Mouse (Mus musculus): ENCODE measurements at regions not wholly inside any gene's neighbourhood (a gene's known extent, or its start where the extent isn't known, plus 50 kb on each side); places are given as distances from the start of the nearest gene placed in this dataset.

- 37% methylated on average over 9 of the region's 9 CpGs for WGBS
- ATAC-seq, result peak; percentile 92
- H3K27ac ChIP-seq (ENCODE audit: low read length), result peak overlapping the region; percentile 92
These were observed 81.9 kb upstream of the Frmd4b start for GRCm38 (mm10) chr6:97699054-97699751.

GRCm38 (mm10) chr6:97693281-97693680 lies 75.9 kb upstream of the Frmd4b start:
- H3K4me2 ChIP-seq (ENCODE audit: low read length), result no peak overlapping the region
- no peak overlapping the region for H3K9ac ChIP-seq (replicated peaks; ENCODE audit: low read depth, low read length)
- no peaks in the 10 kb centered on the region for H3K9me3 ChIP-seq (ENCODE audit: control insufficient read depth, low read length)
- no peaks in the 10 kb centered on the region for H3K27me3 ChIP-seq (replicated peaks; ENCODE audit: control insufficient read depth, insufficient read depth, low read length)
- H3K4me3 ChIP-seq (replicated peaks; ENCODE audit: low read length), result no peak overlapping the region
- no peaks in the 10 kb centered on the region for H3K4me1 ChIP-seq (replicated peaks; ENCODE audit: control insufficient read depth, insufficient read depth, low read length)
- WGBS, result 45% methylated on average over 8 of the region's 8 CpGs
- peak overlapping the region; percentile 61 for H3K27ac ChIP-seq (ENCODE audit: low read length)
- no peaks in the 10 kb centered on the region for H3K36me3 ChIP-seq (ENCODE audit: control insufficient read depth, insufficient read depth)
- ATAC-seq, result peak; percentile 95

More at GRCm38 (mm10) chr6:97699054-97699751, 81.9 kb upstream of the Frmd4b start:
- Histone ChIP-seq H3K4me3 (replicated peaks; ENCODE audit: low read length) (no peak overlapping the region), H3K4me2 (ENCODE audit: low read length) (no peak overlapping the region), H3K9ac (replicated peaks; ENCODE audit: low read depth, low read length) (no peak overlapping the region), H3K9me3 (ENCODE audit: control insufficient read depth, low read length) (no peaks in the 10 kb centered on the region), H3K4me1 (replicated peaks; ENCODE audit: control insufficient read depth, insufficient read depth, low read length) (peaks cover 18% of the 10 kb centered on the region), H3K27me3 (replicated peaks; ENCODE audit: control insufficient read depth, insufficient read depth, low read length) (no peaks in the 10 kb centered on the region), H3K36me3 (ENCODE audit: control insufficient read depth, insufficient read depth) (no peaks in the 10 kb centered on the region)

DNA sequence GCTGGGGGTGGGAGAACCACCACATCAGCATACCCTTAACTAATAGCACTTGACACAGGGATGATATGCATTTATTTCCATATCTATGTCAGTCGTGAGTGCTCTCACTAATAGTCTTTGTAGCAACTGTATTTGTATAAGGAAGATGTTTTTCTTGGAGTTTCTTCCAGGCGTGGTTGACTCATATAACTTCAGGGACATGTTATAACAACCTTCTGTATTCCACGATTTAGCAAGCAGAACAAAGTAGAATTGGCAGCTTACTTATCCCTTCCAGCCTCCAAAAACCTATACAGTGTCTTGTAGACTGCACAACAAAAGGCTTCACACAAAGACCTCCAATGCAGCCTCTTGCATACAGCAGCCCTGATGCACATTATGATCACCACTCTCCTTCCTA lies 73.8 kb upstream of the Frmd4b start:
- no peak for ATAC-seq
- no peak overlapping the region for H3K9ac ChIP-seq (replicated peaks; ENCODE audit: low read depth, low read length)
- WGBS, result 83% methylated on average over 3 of the region's 3 CpGs
- no peaks in the 10 kb centered on the region for H3K36me3 ChIP-seq (ENCODE audit: control insufficient read depth, insufficient read depth)
- H3K4me1 ChIP-seq (replicated peaks; ENCODE audit: control insufficient read depth, insufficient read depth, low read length), result no peaks in the 10 kb centered on the region
- no peaks in the 10 kb centered on the region for H3K27me3 ChIP-seq (replicated peaks; ENCODE audit: control insufficient read depth, insufficient read depth, low read length)
- H3K4me3 ChIP-seq (replicated peaks; ENCODE audit: low read length), result no peak overlapping the region
- no peak overlapping the region for H3K4me2 ChIP-seq (ENCODE audit: low read length)
- H3K9me3 ChIP-seq (ENCODE audit: control insufficient read depth, low read length), result no peaks in the 10 kb centered on the region
- H3K27ac ChIP-seq (ENCODE audit: low read length), result no peak overlapping the region

GRCm38 (mm10) chr6:97684335-97684734 lies 67.0 kb upstream of the Frmd4b start:
- no peak overlapping the region for H3K9ac ChIP-seq (replicated peaks; ENCODE audit: low read depth, low read length)
- H3K36me3 ChIP-seq (ENCODE audit: control insufficient read depth, insufficient read depth), result no peaks in the 10 kb centered on the region
- WGBS, result 58% methylated on average over 7 of the region's 7 CpGs
- no peaks in the 10 kb centered on the region for H3K9me3 ChIP-seq (ENCODE audit: control insufficient read depth, low read length)
- H3K4me1 ChIP-seq (replicated peaks; ENCODE audit: control insufficient read depth, insufficient read depth, low read length), result peaks cover 9% of the 10 kb centered on the region
- H3K4me2 ChIP-seq (ENCODE audit: low read length), result no peak overlapping the region
- H3K4me3 ChIP-seq (replicated peaks; ENCODE audit: low read length), result no peak overlapping the region
- peak; percentile 77 for ATAC-seq
- peak overlapping the region; percentile 76 for H3K27ac ChIP-seq (ENCODE audit: low read length)
- no peaks in the 10 kb centered on the region for H3K27me3 ChIP-seq (replicated peaks; ENCODE audit: control insufficient read depth, insufficient read depth, low read length)

- H3K27ac ChIP-seq (ENCODE audit: low read length), result no peak overlapping the region; the same call in 1 of the 2 replicates
- no peak overlapping the region for H3K9ac ChIP-seq (replicated peaks; ENCODE audit: low read depth, low read length)
- no peaks in the 10 kb centered on the region for H3K9me3 ChIP-seq (ENCODE audit: control insufficient read depth, low read length)
- peaks cover 9% of the 10 kb centered on the region for H3K4me1 ChIP-seq (replicated peaks; ENCODE audit: control insufficient read depth, insufficient read depth, low read length)
- H3K4me3 ChIP-seq (replicated peaks; ENCODE audit: low read length), result no peak overlapping the region
- 17% methylated on average over 1 of the region's 1 CpGs for WGBS
- peak; percentile 81 for ATAC-seq
- H3K36me3 ChIP-seq (ENCODE audit: control insufficient read depth, insufficient read depth), result no peaks in the 10 kb centered on the region
- no peaks in the 10 kb centered on the region for H3K27me3 ChIP-seq (replicated peaks; ENCODE audit: control insufficient read depth, insufficient read depth, low read length)
- no peak overlapping the region for H3K4me2 ChIP-seq (ENCODE audit: low read length)
These were observed 64.9 kb upstream of the Frmd4b start for GRCm38 (mm10) chr6:97682213-97682612.

GRCm38 (mm10) chr6:97675181-97675756 lies 57.9 kb upstream of the Frmd4b start:
- H3K27ac ChIP-seq (ENCODE audit: low read length), result no peak overlapping the region
- peaks cover 4% of the 10 kb centered on the region; the same call in 1 of the 2 replicates for H3K4me1 ChIP-seq (replicated peaks; ENCODE audit: control insufficient read depth, insufficient read depth, low read length)
- H3K36me3 ChIP-seq (ENCODE audit: control insufficient read depth, insufficient read depth), result no peaks in the 10 kb centered on the region
- no peak overlapping the region for H3K4me3 ChIP-seq (replicated peaks; ENCODE audit: low read length)
- no peak overlapping the region for H3K4me2 ChIP-seq (ENCODE audit: low read length)
- ATAC-seq, result no peak
- H3K9me3 ChIP-seq (ENCODE audit: control insufficient read depth, low read length), result no peaks in the 10 kb centered on the region; the same call in 1 of the 2 replicates
- no peak overlapping the region for H3K9ac ChIP-seq (replicated peaks; ENCODE audit: low read depth, low read length)
- H3K27me3 ChIP-seq (replicated peaks; ENCODE audit: control insufficient read depth, insufficient read depth, low read length), result no peaks in the 10 kb centered on the region
- 59% methylated on average over 5 of the region's 5 CpGs for WGBS

DNA sequence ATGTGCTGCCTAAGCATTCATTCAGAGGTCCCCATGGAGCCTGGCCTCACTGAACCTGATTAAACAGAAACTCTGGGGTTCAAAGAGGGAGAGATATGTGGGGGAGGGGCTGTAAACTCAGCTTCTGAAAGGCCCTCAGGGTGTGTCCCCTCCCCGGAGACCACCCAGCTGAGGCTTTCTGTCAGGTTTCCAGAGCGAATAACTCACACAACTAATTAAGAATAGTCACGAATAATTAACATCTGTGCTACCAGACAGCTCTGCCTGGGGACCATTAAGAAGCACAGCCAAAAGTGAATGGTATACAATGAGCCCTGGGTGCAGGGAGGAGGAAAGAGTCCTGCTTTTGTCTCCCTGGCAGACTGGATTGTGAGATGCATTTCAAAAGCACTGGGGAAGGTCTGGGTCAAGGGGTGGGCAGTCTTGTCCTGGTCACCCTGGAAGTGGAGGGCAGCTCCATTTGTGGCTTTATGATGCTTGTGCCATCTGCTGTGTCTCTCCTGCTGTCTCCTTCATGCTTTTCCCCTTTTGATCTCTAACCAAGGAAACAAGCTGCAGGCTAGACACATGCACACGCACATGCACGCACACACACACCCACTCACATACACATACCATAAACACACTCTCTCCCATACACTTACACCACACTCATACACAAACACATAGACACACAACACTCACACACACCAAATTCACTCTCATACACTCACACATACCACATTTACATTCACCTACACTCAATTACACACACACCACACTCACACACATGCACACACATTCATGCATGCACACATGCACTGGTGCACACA lies 49.7 kb upstream of the Frmd4b start:
- Histone ChIP-seq H3K36me3 (ENCODE audit: control insufficient read depth, insufficient read depth) (no peaks in the 10 kb centered on the region), H3K27me3 (replicated peaks; ENCODE audit: control insufficient read depth, insufficient read depth, low read length) (no peaks in the 10 kb centered on the region), H3K27ac (ENCODE audit: low read length) (peak overlapping the region; percentile 73), H3K4me3 (replicated peaks; ENCODE audit: low read length) (no peak overlapping the region), H3K4me1 (replicated peaks; ENCODE audit: control insufficient read depth, insufficient read depth, low read length) (peaks cover 12% of the 10 kb centered on the region), H3K4me2 (ENCODE audit: low read length) (no peak overlapping the region), H3K9me3 (ENCODE audit: control insufficient read depth, low read length) (no peaks in the 10 kb centered on the region), H3K9ac (replicated peaks; ENCODE audit: low read depth, low read length) (0 out of 2 replicates have a peak overlapping the region, but pooled peaks have one; percentile 23)
- peak; percentile 95 for ATAC-seq
- 5% methylated on average over 5 of the region's 5 CpGs for WGBS
